Mouse (Mus musculus) midbrain, embryonic 14.5 days (tissue): Measurements from ENCODE around the gene Srgap2. TPM values are rescaled to one million over a fixed set of nuclear protein-coding genes. Genes with fewer than 3 reads are reported as not detected.

Source experiments
- ATAC-seq: fragments of 200-750 bp; cut with Nextera tagmentation; 2 replicates; pipeline ENCODE4 v1.8.0; 2017; ENCODE audit warnings: moderate number of reproducible peaks, moderate library complexity; ENCODE audit not compliant: low FRiP score, low TSS enrichment
- DNase-seq: peaks from one replicate; pipeline ENCODE4 v3.0.0-alpha.2; 2015
- H3K27ac ChIP-seq: fragments of 300-500 bp; sonication (generic); replicated peaks from 2 replicates; pipeline ENCODE4 v1.5.1; 2014; ENCODE audit warnings: mild to moderate bottlenecking, low read depth, low read length, moderate library complexity
- H3K27me3 ChIP-seq: fragments of 300-500 bp; sonication (generic); 2 replicates; pipeline ENCODE4 v1.6.1; 2014; ENCODE audit warnings: low read length, control low read depth, mixed read lengths; ENCODE audit not compliant: control insufficient read depth, insufficient read depth
- H3K36me3 ChIP-seq: fragments of 300-500 bp; sonication (generic); 2 replicates; pipeline ENCODE4 v1.6.1; 2014; ENCODE audit warnings: low read length, control low read depth; ENCODE audit not compliant: control insufficient read depth, insufficient read depth
- H3K4me1 ChIP-seq: fragments of 300-500 bp; sonication (generic); 2 replicates; pipeline ENCODE4 v1.6.1; 2014; ENCODE audit warnings: mild to moderate bottlenecking, antibody characterized with exemption, low read length, control low read depth; ENCODE audit not compliant: control insufficient read depth, insufficient read depth
- H3K4me2 ChIP-seq: fragments of 300-500 bp; sonication (generic); 2 replicates; pipeline ENCODE4 v1.6.1; 2014; ENCODE audit warnings: mild to moderate bottlenecking, low read length, moderate library complexity
- H3K4me3 ChIP-seq: fragments of 300-500 bp; sonication (generic); replicated peaks from 2 replicates; pipeline ENCODE4 v1.5.1; 2014; ENCODE audit warnings: low read depth, low read length
- H3K9ac ChIP-seq: fragments of 300-500 bp; sonication (generic); replicated peaks from 2 replicates; pipeline ENCODE4 v1.6.1; 2014; ENCODE audit warnings: mild to moderate bottlenecking, low read length, moderate library complexity
- H3K9me3 ChIP-seq: fragments of 300-500 bp; sonication (generic); 2 replicates; pipeline ENCODE4 v1.6.1; 2016; ENCODE audit warnings: low read length, control low read depth, mixed read lengths; ENCODE audit not compliant: control insufficient read depth
- whole genome bisulfite sequencing: fragments of 180-500 bp; shearing (Covaris S2); extraction: QIAGEN DNeasy Blood & Tissue Kit; methylation state at CpG from one replicate; pipeline ENCODE4 v1.1.7; 2014; 5-methylcytosine and 5-hydroxymethylcytosine counted together
- polyA plus RNA-seq: library from polyadenylated mRNA; unstranded; fragments of >200 nt; fragmentation: Nextera tagmentation; extraction: Ambion mirVana; gene quantifications from 2 replicates; pipeline ENCODE4 v1.2.1, GENCODE M21; 2014

Srgap2 gene
- polyA plus RNA-seq, 1 experiment from 2014 or later, result 30.8 TPM

DNA sequence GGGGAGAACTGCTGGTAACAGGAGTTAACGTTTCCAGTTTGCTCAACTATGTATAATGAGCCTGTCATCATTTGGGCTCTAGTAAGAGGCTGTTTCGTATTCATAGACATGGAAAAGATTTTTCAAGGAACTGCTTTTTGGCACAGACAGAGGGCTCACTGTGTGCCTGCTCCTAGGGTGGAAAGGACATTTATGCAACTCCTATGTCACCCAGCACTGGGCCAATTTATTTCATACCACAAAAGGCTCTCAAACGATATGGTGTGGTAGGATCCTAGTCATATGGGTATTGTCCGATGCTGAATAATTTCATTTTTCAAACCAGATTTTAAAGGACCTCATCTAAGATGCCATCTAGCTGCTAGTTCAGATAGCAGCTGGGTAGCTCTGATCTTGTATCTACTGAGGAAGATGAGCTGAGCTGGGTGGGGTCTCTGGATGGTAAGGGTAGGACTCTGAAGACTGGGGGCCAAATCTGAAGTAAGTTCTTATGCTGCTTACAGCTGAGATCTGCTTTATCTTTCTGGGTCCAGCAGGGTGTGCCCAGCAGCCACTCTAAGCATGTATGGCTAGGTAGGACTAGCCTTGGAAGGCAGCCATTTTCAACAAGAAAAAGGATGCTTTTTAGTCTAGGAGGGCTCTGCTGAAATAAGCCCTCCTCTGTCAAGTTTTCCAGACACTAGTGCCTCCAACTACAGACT, 233.8 kb downstream of the Srgap2 start:
- Histone ChIP-seq H3K9ac (no peak overlapping the region), H3K9me3 (no peaks in the 10 kb centered on the region), H3K4me1 (0 out of 2 replicates have a peak, but pooled peaks cover 5% of the 10 kb centered on the region), H3K36me3 (peaks cover 57% of the 10 kb centered on the region), H3K4me3 (no peak overlapping the region), H3K4me2 (no peak overlapping the region), H3K27ac (no peak overlapping the region), H3K27me3 (no peaks in the 10 kb centered on the region)
- DNase-seq (no peak), ATAC-seq (no peak)
- 90% methylated on average over 4 of the region's 4 CpGs for WGBS

DNA sequence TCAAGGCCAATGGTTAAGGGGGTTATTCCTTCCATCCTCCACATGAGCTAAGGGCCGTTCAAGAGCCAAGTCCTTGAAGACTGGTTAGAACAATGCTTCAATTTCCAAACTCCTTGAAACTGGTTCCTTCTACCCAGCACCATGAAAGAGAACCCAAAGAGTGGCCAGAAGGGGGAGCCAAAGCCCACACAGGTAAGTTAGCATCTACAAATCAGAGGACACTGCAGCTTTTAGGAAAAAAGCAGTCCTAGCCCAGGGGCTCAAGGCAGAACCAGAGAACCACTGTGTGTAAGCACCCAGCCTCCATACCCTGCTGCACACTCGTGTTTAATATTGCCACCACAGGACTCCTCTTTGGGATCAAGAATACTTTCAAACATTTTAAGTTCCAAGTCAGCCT, 236.5 kb downstream of the Srgap2 start:
- ATAC-seq (no peak), DNase-seq (peak; percentile 78)
- H3K36me3 ChIP-seq, result peaks cover 41% of the 10 kb centered on the region
- H3K9ac ChIP-seq, result no peak overlapping the region
- 43% methylated on average over 2 of the region's 2 CpGs for WGBS
- H3K9me3 ChIP-seq, result no peaks in the 10 kb centered on the region
- H3K4me2 ChIP-seq, result no peak overlapping the region
- H3K27ac ChIP-seq, result no peak overlapping the region
- H3K4me3 ChIP-seq, result no peak overlapping the region
- H3K27me3 ChIP-seq, result no peaks in the 10 kb centered on the region
- H3K4me1 ChIP-seq, result 0 out of 2 replicates have a peak, but pooled peaks cover 5% of the 10 kb centered on the region

DNA sequence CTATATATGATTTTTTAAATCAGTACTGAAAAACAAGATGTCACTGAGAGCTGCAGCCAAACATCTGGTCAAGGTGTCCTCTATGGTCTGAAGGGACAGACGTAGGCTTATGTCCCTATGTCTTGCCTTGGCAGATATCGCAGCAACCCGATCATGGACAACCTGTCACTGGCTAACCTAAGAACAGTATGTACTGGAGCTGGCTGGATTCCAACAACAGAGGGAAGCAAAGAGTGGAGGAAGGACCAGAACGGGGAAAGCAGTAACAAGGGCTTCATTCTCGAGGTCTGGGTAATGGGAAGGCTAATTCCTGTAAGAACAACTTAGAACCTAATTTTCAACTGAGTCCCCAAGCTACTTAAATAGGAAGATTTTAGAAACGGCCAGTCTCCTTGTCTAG, 238.2 kb downstream of the Srgap2 start:
- Histone ChIP-seq H3K4me2 (no peak overlapping the region), H3K4me1 (no peaks in the 10 kb centered on the region), H3K9ac (no peak overlapping the region), H3K4me3 (no peak overlapping the region), H3K27me3 (no peaks in the 10 kb centered on the region), H3K36me3 (peaks cover 27% of the 10 kb centered on the region), H3K27ac (no peak overlapping the region), H3K9me3 (no peaks in the 10 kb centered on the region)
- ATAC-seq (no peak), DNase-seq (no peak)
- 91% methylated on average over 6 of the region's 6 CpGs for WGBS

DNA sequence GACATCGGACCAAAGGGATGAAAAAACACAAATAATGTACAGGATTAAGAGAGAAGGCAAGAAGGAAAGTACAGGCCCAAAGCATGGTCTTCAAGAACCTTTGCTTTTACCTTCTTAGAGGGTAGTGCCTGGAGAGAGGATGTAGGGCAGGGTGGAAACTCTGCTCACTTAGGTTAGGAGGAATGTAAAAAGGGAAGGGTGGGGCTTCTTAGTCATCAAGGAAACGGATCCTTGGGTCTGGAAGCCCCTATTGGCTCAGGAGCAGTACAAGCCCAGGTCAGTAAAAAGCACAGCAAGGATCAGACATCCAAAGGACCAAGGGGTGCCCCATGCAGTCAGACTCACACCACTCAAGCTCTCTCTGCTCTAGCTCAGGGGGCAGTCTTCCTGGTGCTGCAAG, 239.9 kb downstream of the Srgap2 start:
- Histone ChIP-seq H3K4me1 (no peaks in the 10 kb centered on the region), H3K36me3 (peaks cover 21% of the 10 kb centered on the region), H3K4me3 (no peak overlapping the region), H3K27me3 (no peaks in the 10 kb centered on the region), H3K4me2 (no peak overlapping the region), H3K9ac (no peak overlapping the region), H3K27ac (no peak overlapping the region), H3K9me3 (no peaks in the 10 kb centered on the region)
- ATAC-seq (no peak), DNase-seq (no peak)
- WGBS, result 76% methylated on average over 2 of the region's 2 CpGs

DNA sequence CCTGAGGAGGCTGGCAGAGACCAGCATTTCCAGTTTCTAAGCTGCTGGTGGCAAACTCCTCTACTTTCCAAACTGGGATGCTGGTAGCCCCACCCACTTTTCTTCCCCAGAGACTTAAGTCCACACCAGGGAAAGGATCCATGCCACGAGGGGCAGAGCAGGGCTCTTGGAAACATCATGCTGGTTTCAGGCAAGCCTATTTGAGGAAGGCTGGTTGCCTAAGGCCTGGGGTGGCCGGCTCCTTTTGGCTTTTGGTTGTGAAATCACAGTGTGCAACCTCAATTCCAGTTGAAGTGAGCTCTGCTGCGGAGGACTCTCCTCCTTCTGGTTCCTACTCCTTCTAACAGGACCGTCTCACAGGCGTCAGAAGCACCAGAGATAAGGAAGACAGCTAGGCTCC, 240.3 kb downstream of the Srgap2 start:
- Histone ChIP-seq H3K4me2 (no peak overlapping the region), H3K9me3 (no peaks in the 10 kb centered on the region), H3K36me3 (peaks cover 21% of the 10 kb centered on the region), H3K4me3 (no peak overlapping the region), H3K27ac (no peak overlapping the region), H3K9ac (no peak overlapping the region), H3K27me3 (no peaks in the 10 kb centered on the region), H3K4me1 (no peaks in the 10 kb centered on the region)
- DNase-seq (no peak), ATAC-seq (no peak)
- 87% methylated on average over 5 of the region's 5 CpGs for WGBS

DNA sequence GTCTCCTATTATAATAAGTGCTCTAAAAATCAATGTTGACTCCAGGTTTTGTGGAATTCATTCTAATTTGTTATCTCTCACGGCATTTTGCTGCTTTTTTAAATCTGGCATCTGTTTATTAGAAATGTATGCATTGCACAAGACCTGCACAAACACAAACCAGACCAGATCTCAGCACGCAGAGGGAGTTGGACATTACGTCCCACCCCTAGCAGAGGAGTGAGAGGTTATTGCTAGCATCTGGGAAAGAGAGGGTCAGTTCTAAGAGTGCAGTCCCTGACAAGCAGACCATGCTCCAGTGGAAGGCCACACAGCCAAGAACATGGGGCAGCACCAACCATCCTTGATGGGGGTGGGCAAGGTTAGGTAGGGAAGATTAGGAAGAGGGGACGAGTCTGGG, 242.5 kb downstream of the Srgap2 start:
- Histone ChIP-seq H3K4me2 (no peak overlapping the region), H3K36me3 (peaks cover 16% of the 10 kb centered on the region), H3K27ac (no peak overlapping the region), H3K27me3 (no peaks in the 10 kb centered on the region), H3K4me3 (no peak overlapping the region), H3K9ac (no peak overlapping the region), H3K9me3 (no peaks in the 10 kb centered on the region), H3K4me1 (no peaks in the 10 kb centered on the region)
- DNase-seq (no peak), ATAC-seq (no peak)
- WGBS, result 81% methylated on average over 4 of the region's 4 CpGs

DNA sequence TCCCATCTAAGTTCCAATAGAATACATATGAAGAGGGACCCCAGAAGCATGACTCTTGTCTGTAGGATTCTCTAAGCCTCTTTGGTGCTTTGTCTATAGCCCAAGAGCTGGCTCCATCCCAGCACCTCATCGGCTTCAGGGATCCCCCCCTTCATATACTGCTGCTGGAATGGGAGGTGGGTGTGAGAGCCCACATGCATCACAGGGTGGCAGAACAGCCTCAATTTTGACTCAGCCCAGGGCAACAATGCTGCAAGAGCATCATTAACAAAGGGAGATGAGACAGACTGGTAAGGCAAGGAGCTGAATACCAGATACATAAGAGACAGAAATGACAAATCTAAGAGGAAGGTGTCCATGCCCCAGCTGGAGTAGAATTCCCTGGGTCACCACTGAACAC, 243.0 kb downstream of the Srgap2 start:
- Histone ChIP-seq H3K27ac (no peak overlapping the region), H3K4me2 (no peak overlapping the region), H3K9me3 (no peaks in the 10 kb centered on the region), H3K4me1 (no peaks in the 10 kb centered on the region), H3K9ac (no peak overlapping the region), H3K27me3 (no peaks in the 10 kb centered on the region), H3K4me3 (no peak overlapping the region), H3K36me3 (peaks cover 13% of the 10 kb centered on the region)
- peak; percentile 27; the same call in 1 of the 2 replicates for ATAC-seq
- DNase-seq, result peak; percentile 39
- 69% methylated on average over 1 of the region's 1 CpGs for WGBS

DNA sequence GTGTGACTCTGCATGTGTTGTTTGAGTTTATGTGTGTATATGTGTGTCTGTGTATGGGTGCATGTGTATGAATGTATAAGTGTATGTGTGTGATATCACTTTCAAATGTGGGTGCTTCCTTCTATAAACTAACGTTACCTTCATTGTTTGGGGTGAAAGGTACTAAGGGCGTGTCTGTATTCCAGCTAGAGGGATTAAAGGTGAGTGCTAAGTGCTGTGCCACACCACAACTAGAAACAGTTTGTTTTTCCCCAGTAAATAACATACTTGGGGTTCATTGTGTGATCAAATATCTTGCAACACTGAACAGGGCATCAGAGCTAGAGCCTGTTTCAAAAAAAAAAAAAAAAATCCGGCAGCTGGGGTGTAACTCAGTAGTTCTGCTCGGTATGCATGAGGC, 245.4 kb downstream of the Srgap2 start:
- H3K9me3 ChIP-seq, result no peaks in the 10 kb centered on the region
- 63% methylated on average over 4 of the region's 4 CpGs for WGBS

DNA sequence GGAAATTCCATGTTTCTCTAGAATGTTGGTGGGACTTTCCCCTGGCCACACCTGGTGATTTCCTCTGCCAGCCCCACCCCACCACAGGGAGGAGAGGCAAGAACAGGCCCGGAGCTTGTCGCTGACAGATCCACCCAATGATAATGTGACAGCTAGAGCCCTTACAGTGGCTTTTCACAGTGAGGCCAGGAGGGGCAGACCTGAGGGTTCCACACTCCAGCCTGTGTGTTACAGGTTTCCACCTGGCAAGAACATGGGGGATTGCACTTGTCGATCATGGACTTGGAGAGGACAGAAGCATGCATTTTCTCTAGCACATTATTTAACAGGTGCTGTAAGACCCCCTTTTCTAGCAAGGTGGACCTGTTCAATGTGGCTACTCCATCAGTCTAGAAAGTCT, 246.9 kb downstream of the Srgap2 start:
- H3K4me3 ChIP-seq, result no peak overlapping the region
- WGBS, result 61% methylated on average over 3 of the region's 3 CpGs
- no peaks in the 10 kb centered on the region for H3K4me1 ChIP-seq
- no peaks in the 10 kb centered on the region for H3K9me3 ChIP-seq
- H3K36me3 ChIP-seq, result no peaks in the 10 kb centered on the region
- DNase-seq, result no peak
- H3K27ac ChIP-seq, result no peak overlapping the region
- H3K9ac ChIP-seq, result no peak overlapping the region
- H3K4me2 ChIP-seq, result no peak overlapping the region
- ATAC-seq, result no peak
- H3K27me3 ChIP-seq, result no peaks in the 10 kb centered on the region

More for the DNA sequence above, 245.4 kb downstream of the Srgap2 start:
- no peak overlapping the region for H3K4me2 ChIP-seq
- DNase-seq (no peak), ATAC-seq (no peak)
- H3K4me1 ChIP-seq, result no peaks in the 10 kb centered on the region
- H3K27me3 ChIP-seq, result no peaks in the 10 kb centered on the region
- no peak overlapping the region for H3K27ac ChIP-seq
- no peak overlapping the region for H3K4me3 ChIP-seq
- 0 out of 2 replicates have a peak, but pooled peaks cover under 1% of the 10 kb centered on the region for H3K36me3 ChIP-seq
- no peak overlapping the region for H3K9ac ChIP-seq
